Mouse (Mus musculus): Measurements from ENCODE around the gene Fbxl20. TPM values are rescaled to one million over a fixed set of nuclear protein-coding genes. Genes with fewer than 3 reads are reported as not detected.
"Not testable (repeated sequence)": the region's sequence is repeated elsewhere in the genome, so short reads cannot be mapped to it uniquely, and the experiment has no call there.

Fbxl20 gene
- polyA plus RNA-seq (2014; fragmentation: Nextera tagmentation; extraction: Ambion mirVana): 18.6 and 19.1 TPM in 2 replicates

DNA sequence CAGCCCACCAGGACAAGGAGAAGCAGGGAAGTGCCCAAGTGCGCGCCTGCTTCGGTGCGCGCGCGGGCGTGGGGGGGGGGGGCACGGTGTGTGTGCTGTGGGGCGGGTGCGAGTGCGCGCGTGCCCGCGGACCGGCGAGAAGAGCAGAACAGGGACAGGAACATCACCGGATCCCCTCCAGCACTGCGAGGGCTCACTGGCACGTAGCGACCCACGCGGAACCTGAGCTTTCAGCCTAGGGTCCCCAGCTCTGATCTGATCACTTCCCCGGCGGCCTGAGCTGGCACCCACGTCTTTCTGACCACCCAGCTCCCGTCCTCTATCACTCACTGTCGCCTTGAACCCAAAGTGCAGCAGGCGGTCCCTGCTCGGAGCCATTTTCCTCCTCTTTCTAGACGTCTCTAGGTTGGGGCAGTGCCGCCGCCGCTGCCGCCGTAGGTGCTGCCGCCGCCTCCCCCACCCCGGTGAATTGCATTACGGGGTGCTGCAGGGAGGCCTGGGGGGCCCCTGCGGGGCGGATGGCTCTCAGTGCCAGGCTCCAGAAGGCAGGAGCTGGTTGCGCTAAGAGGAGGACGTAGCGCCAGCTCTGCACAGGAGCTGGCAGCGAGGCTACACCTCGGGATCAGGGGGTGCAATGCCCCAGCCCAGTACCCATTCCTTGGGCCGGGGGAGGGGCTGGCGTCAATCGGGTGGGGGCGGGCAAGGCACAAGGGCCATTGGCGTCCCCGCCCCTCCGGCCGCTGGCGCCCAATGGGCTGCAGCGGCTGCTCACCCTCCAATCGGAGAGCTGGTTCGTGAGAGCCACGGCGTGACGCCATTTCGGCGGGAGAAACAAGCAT, at the start of gene Fbxl20:
Fbxl20 (minus strand) TSS at position 618 of the 839 bp plus-strand sequence.
- under 1% methylated on average over 47 of the region's 65 CpGs for WGBS

DNA sequence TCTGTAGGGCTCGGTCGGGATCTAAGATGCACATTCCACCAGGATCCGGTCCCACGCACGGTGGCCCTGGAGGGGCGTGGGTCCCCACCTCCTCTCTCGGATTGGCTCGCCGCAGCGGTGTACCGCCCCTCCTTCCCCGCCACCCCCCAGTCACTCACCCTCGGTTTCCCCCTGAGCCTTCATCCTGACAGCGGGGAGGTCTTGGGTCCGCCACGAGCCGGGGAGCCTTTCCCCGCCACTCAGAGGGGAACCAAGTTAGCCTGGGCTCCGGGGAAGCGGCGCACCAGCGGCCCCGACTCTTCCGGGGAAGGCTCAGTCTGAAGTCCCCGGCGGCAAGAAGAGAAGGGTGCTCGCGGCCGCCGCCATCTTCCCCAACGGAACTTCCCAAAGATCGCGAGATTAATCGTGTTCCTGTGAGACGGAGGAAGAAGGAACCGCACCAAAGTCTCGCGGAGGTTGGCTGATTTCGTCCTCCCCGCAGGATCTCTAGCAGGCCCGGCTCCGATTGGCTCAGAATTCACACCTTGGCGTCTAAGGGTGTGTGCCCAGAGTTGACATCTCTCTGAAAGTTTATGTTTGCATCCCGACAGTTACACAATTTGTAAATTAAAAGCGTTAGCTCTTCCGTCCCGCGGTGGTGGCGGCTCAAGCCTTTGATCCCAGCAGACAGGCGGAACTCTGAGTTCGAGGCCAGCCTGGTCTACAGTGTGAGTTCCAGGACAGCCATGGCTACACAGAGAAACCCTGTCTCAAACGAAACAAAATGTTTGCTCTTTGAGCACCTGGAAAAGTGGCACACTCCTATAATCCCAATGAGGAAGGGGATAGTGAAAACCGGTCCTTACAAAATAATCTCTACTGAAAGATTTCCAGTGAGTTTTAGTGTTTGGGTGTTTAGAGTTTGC, 43.0 kb upstream of the Fbxl20 start, which contains the start of gene Med1:
Med1 (minus strand) TSS at position 393 of the 905 bp plus-strand sequence.
- Histone ChIP-seq H3K4me1 (replicated peaks; ENCODE audit: control insufficient read depth, insufficient read depth, low read length) (peaks cover 15% of the 10 kb centered on the region), H3K27ac (peak within 1 kb of the TSS; percentile 88), H3K27me3 (ENCODE audit: control insufficient read depth, insufficient read depth, low read length) (no peaks in the 10 kb centered on the region), H3K36me3 (replicated peaks; ENCODE audit: control insufficient read depth, insufficient read depth) (peaks cover 26% of the 10 kb centered on the region), H3K9ac (peak within 1 kb of the TSS; percentile 85), H3K4me3 (replicated peaks; ENCODE audit: low read length) (peak within 1 kb of the TSS; percentile 74), H3K4me2 (replicated peaks) (peak within 1 kb of the TSS; percentile 82), H3K9me3 (ENCODE audit: control insufficient read depth, low read length) (no peaks in the 10 kb centered on the region)
- under 1% methylated on average over 53 of the region's 53 CpGs for WGBS
- ATAC-seq (ENCODE audit: low FRiP score) (peak; percentile 97), DNase-seq (ENCODE audit: low spot score) (peak; percentile 94)

More for the DNA sequence above, at the start of gene Fbxl20:
- DNase-seq (ENCODE audit: low spot score) (peak; percentile 94), ATAC-seq (ENCODE audit: low FRiP score) (peak; percentile 90)
- peaks cover 16% of the 10 kb centered on the region for H3K36me3 ChIP-seq (replicated peaks; ENCODE audit: control insufficient read depth, insufficient read depth)
- peak within 1 kb of the TSS; percentile 95 for H3K27ac ChIP-seq
- H3K9me3 ChIP-seq (ENCODE audit: control insufficient read depth, low read length): no peaks in the 10 kb centered on the region
- H3K9ac ChIP-seq: peak within 1 kb of the TSS; percentile 83
- peak within 1 kb of the TSS; percentile 75 for H3K4me2 ChIP-seq (replicated peaks)
- peak within 1 kb of the TSS; percentile 88 for H3K4me3 ChIP-seq (replicated peaks; ENCODE audit: low read length)
- H3K27me3 ChIP-seq (ENCODE audit: control insufficient read depth, insufficient read depth, low read length): no peaks in the 10 kb centered on the region
- peaks cover 27% of the 10 kb centered on the region for H3K4me1 ChIP-seq (replicated peaks; ENCODE audit: control insufficient read depth, insufficient read depth, low read length)

DNA sequence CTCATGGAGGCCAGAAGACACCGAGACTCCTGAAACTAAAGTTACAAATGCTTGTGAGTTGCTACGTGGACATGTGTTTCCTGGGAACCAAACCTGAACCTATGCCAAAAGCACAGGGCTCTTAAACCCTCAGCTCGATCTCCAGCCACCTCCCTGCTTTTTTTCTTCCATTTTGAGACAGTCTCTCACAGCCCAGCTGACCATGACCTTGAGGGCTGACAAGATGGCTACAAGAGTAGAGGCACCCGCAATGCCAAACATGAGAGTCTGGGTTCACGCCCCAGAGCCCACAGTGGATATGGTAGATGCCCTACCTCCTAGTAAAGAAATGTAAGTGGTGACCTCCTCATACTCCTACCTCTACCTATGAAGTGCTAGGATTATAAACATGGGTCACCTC, 40.6 kb upstream of the Fbxl20 start:
- Histone ChIP-seq H3K9me3 (ENCODE audit: control insufficient read depth, low read length) (no peaks in the 10 kb centered on the region), H3K9ac (no peak overlapping the region), H3K4me3 (replicated peaks; ENCODE audit: low read length) (no peak overlapping the region), H3K4me2 (replicated peaks) (no peak overlapping the region), H3K27ac (no peak overlapping the region), H3K4me1 (replicated peaks; ENCODE audit: control insufficient read depth, insufficient read depth, low read length) (peaks cover 15% of the 10 kb centered on the region), H3K36me3 (replicated peaks; ENCODE audit: control insufficient read depth, insufficient read depth) (peaks cover 47% of the 10 kb centered on the region), H3K27me3 (ENCODE audit: control insufficient read depth, insufficient read depth, low read length) (no peaks in the 10 kb centered on the region)
- 86% methylated on average over 5 of the region's 5 CpGs for WGBS
- no peak for ATAC-seq (ENCODE audit: low FRiP score)
- no peak for DNase-seq (ENCODE audit: low spot score)

DNA sequence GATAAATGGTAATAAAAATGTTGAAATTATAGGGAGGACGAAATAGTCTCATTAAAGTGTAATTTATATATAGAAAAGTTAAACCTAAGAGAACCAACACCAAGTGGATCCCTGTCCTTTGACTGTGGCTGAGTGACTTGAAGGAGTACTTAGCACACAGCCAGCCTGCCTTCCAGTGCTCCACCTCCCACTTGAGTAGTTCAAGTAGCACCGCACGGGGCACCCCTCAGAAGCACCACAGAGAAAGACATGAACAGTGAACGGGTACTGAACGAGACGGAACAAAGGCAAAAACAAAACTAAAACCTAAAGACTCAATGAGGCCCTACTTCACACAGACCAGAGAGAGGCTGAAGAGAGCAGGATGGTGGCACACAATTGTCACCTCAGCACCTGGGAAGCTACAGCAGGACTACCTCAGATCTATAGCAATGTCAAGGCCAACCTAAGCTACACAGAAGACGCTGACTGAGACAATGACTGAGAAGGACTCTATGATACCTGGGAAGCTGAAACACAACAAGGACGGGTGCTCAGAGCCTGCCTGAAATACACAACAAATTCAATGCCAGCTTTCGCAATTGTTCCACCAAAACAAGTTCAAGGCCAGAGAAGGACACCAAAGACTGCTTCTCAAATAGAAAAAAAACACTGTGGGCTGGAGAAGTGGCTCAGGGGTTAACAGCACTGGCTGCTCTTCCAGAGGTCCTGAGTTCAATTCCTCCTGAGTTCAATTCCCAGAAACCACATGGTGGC, 37.6 kb upstream of the Fbxl20 start:
- DNase-seq (ENCODE audit: low spot score) (no peak), ATAC-seq (ENCODE audit: low FRiP score) (no peak)
- 95% methylated on average over 9 of the region's 9 CpGs for WGBS
- Histone ChIP-seq H3K27me3 (ENCODE audit: control insufficient read depth, insufficient read depth, low read length) (no peaks in the 10 kb centered on the region), H3K27ac (no peak overlapping the region), H3K4me1 (replicated peaks; ENCODE audit: control insufficient read depth, insufficient read depth, low read length) (peaks cover 10% of the 10 kb centered on the region), H3K9me3 (ENCODE audit: control insufficient read depth, low read length) (no peaks in the 10 kb centered on the region), H3K4me2 (replicated peaks) (no peak overlapping the region), H3K36me3 (replicated peaks; ENCODE audit: control insufficient read depth, insufficient read depth) (peaks cover 71% of the 10 kb centered on the region), H3K4me3 (replicated peaks; ENCODE audit: low read length) (no peak overlapping the region), H3K9ac (no peak overlapping the region)

GRCm38 (mm10) chr11:98182149-98182548, 31.9 kb upstream of the Fbxl20 start:
- not testable (repeated sequence) for ATAC-seq (ENCODE audit: low FRiP score); H3K4me1 ChIP-seq (replicated peaks; ENCODE audit: control insufficient read depth, insufficient read depth, low read length); H3K9me3 ChIP-seq (ENCODE audit: control insufficient read depth, low read length); H3K4me2 ChIP-seq (replicated peaks); H3K4me3 ChIP-seq (replicated peaks; ENCODE audit: low read length); H3K27ac ChIP-seq; H3K9ac ChIP-seq; H3K27me3 ChIP-seq (ENCODE audit: control insufficient read depth, insufficient read depth, low read length); DNase-seq (ENCODE audit: low spot score)
- 89% methylated on average over 3 of the region's 3 CpGs for WGBS
- H3K36me3 ChIP-seq (replicated peaks; ENCODE audit: control insufficient read depth, insufficient read depth): peaks cover 88% of the 10 kb centered on the region

DNA sequence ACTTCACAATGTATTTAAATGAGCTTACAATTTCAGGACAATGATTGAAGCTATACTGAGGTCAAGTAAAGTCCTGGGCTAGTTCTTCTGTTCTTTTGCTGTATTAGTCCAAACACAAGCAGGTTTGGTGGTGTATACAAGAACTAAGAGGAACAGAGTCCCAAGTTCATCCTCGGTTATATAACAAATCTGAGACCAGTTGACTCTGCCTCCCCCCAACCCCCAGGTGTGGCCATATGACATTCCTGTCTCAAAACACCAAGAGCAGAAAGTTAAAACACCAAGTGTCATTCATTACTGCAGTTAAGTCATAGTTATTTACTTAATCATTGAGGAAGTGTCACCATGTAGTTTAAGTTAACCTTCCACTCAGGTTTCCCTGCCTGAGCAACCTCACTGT, 18.2 kb upstream of the Fbxl20 start:
- H3K36me3 ChIP-seq (replicated peaks; ENCODE audit: control insufficient read depth, insufficient read depth): peaks cover 94% of the 10 kb centered on the region
- H3K27me3 ChIP-seq (ENCODE audit: control insufficient read depth, insufficient read depth, low read length): no peaks in the 10 kb centered on the region
- 93% methylated on average over 1 of the region's 1 CpGs for WGBS

DNA sequence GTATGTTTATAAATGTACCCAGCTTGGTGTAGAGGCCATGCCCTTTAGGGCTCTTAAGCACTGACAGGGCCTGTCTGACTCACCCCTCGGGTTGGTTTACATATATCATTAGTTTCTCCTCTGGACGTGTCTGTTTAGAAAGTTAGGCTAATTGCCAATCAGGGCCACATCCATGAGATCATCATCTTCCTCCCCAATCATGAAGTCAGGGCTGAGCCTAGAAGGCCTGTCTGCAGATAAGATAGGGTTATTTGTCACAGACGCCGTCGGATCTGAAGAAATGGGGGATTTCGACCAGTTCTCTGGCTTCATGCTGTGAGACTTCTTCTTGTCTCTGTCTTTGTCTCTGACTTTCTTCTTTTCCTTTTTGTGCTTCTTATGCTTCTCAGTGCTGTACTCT, 4.9 kb upstream of the Fbxl20 start:
- 0 out of 2 replicates have a peak, but pooled peaks cover 2% of the 10 kb centered on the region for H3K4me1 ChIP-seq (replicated peaks; ENCODE audit: control insufficient read depth, insufficient read depth, low read length)
- H3K27me3 ChIP-seq (ENCODE audit: control insufficient read depth, insufficient read depth, low read length): no peaks in the 10 kb centered on the region
- H3K9me3 ChIP-seq (ENCODE audit: control insufficient read depth, low read length): no peaks in the 10 kb centered on the region
- peaks cover 65% of the 10 kb centered on the region for H3K36me3 ChIP-seq (replicated peaks; ENCODE audit: control insufficient read depth, insufficient read depth)
- DNase-seq (ENCODE audit: low spot score) (no peak), ATAC-seq (ENCODE audit: low FRiP score) (no peak)
- H3K27ac ChIP-seq: no peak overlapping the region
- 91% methylated on average over 6 of the region's 6 CpGs for WGBS
- H3K4me3 ChIP-seq (replicated peaks; ENCODE audit: low read length): no peak overlapping the region
- no peak overlapping the region for H3K4me2 ChIP-seq (replicated peaks)
- H3K9ac ChIP-seq: no peak overlapping the region

More for the DNA sequence above, 18.2 kb upstream of the Fbxl20 start:
- DNase-seq (ENCODE audit: low spot score) (no peak), ATAC-seq (ENCODE audit: low FRiP score) (no peak)
- Histone ChIP-seq H3K9me3 (ENCODE audit: control insufficient read depth, low read length) (no peaks in the 10 kb centered on the region), H3K27ac (no peak overlapping the region), H3K4me2 (replicated peaks) (no peak overlapping the region), H3K9ac (no peak overlapping the region), H3K4me3 (replicated peaks; ENCODE audit: low read length) (no peak overlapping the region), H3K4me1 (replicated peaks; ENCODE audit: control insufficient read depth, insufficient read depth, low read length) (no peaks in the 10 kb centered on the region)

- Histone ChIP-seq H3K4me2 (replicated peaks) (peak overlapping the region; percentile 75), H3K4me1 (replicated peaks; ENCODE audit: control insufficient read depth, insufficient read depth, low read length) (peaks cover 27% of the 10 kb centered on the region), H3K4me3 (replicated peaks; ENCODE audit: low read length) (peak overlapping the region; percentile 88), H3K36me3 (replicated peaks; ENCODE audit: control insufficient read depth, insufficient read depth) (peaks cover 22% of the 10 kb centered on the region), H3K9me3 (ENCODE audit: control insufficient read depth, low read length) (no peaks in the 10 kb centered on the region), H3K27me3 (ENCODE audit: control insufficient read depth, insufficient read depth, low read length) (no peaks in the 10 kb centered on the region), H3K27ac (no peak overlapping the region), H3K9ac (no peak overlapping the region)
- no peak for DNase-seq (ENCODE audit: low spot score)
- ATAC-seq (ENCODE audit: low FRiP score): no peak
- WGBS: 11% methylated on average over 10 of the region's 10 CpGs
Measured at GRCm38 (mm10) chr11:98150625-98151156, 488 bp upstream of the Fbxl20 start.

All from hindbrain, embryonic 14.5 days (tissue).